Mouse (Mus musculus): ENCODE measurements around the gene 1500015O10Rik. TPM values are rescaled to one million over a fixed set of nuclear protein-coding genes. Genes with fewer than 3 reads are reported as not detected.

Gene 1500015O10Rik
- polyA plus RNA-seq, 1 experiment from 2014 or later: 15.7 TPM

DNA sequence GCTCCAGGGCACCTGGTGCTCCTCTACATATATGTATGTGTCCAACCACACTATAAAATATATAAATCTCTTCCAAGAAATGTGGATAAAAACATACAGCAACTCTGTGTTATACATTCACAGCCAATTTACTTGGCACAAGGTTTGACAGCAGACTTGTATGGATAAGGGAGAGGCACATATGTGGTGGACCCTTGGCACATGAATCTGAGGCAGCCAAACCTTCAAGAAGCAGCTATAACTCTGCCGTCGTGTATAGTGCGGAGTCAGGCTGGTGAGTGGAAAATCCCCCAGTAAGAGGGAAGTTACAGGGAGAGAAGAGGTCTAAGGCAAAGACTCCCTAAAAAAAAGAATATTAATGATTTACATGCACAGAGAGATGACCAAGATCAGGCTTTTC is 42.3 kb downstream of the 1500015O10Rik start:
- Histone ChIP-seq H3K9ac (no peak overlapping the region), H3K4me3 (ENCODE audit: low read depth, low read length) (no peak overlapping the region), H3K4me1 (ENCODE audit: insufficient read depth) (no peaks in the 10 kb centered on the region), H3K27ac (ENCODE audit: low read depth) (no peak overlapping the region), H3K9me3 (ENCODE audit: low read depth, low read length) (no peaks in the 10 kb centered on the region), H3K27me3 (ENCODE audit: insufficient read depth, low read length) (no peaks in the 10 kb centered on the region), H3K36me3 (ENCODE audit: insufficient read depth) (peaks cover 26% of the 10 kb centered on the region; the same call in 1 of the 2 replicates), H3K4me2 (no peak overlapping the region)
- no peak for TF ChIP-seq CTCF (IDR thresholded peaks at IDR 0.05; ENCODE audit: low read depth)
- DNase-seq (no peak), ATAC-seq (ENCODE audit: insufficient read depth) (no peak)
- WGBS: 92% methylated on average over 3 of the region's 3 CpGs

DNA sequence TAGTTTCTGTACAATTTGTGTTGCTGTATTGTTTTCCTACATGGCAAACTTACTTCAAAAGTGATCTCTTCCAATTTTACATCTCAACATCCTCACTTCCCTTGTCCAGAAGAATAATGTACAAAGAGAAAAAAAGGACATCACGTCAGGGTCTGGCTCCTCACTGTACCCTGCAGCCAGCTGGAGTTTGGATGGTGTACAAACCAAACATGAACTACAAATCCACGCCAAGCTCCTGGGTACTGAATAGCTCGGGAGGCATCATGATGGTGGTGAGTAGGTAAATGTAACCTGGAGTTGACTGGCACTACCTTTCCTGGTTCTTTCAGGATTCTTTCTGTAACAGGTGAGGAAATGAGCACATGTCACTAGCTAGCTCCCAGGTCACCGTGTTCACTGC is 43.7 kb downstream of the 1500015O10Rik start:
- 93% methylated on average over 4 of the region's 4 CpGs for WGBS
- H3K4me2 ChIP-seq: no peak overlapping the region
- DNase-seq: no peak
- TF ChIP-seq CTCF (IDR thresholded peaks at IDR 0.05; ENCODE audit: low read depth): no peak
- no peak for ATAC-seq (ENCODE audit: insufficient read depth)
- H3K36me3 ChIP-seq (ENCODE audit: insufficient read depth): peaks cover 28% of the 10 kb centered on the region
- H3K9me3 ChIP-seq (ENCODE audit: low read depth, low read length): no peaks in the 10 kb centered on the region
- H3K9ac ChIP-seq: no peak overlapping the region
- no peak overlapping the region for H3K4me3 ChIP-seq (ENCODE audit: low read depth, low read length)
- H3K27ac ChIP-seq (ENCODE audit: low read depth): no peak overlapping the region
- no peaks in the 10 kb centered on the region for H3K4me1 ChIP-seq (ENCODE audit: insufficient read depth)
- H3K27me3 ChIP-seq (ENCODE audit: insufficient read depth, low read length): no peaks in the 10 kb centered on the region

DNA sequence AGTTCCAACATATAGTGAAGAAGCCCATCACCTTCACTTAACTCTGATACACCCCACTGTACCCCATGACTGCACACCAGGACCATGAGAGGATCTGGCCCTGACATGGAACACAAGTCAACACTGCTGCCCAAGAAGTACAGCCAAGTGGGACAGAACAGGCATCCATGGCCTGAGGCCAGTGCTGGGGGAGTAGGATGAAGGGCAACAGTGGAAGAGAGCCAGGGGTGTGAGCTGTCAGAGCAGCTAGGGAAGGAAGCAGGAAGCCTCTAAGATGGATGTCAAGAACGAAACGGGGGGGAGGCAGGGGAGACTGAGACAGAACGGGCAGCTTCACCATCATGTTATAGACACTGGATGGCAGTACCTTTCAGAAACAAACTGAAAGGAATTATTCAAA is 45.7 kb downstream of the 1500015O10Rik start:
- no peak for TF ChIP-seq CTCF (IDR thresholded peaks at IDR 0.05; ENCODE audit: low read depth)
- no peak overlapping the region for H3K4me2 ChIP-seq
- H3K9ac ChIP-seq: no peak overlapping the region
- no peak overlapping the region for H3K27ac ChIP-seq (ENCODE audit: low read depth)
- 75% methylated on average over 3 of the region's 3 CpGs for WGBS
- no peaks in the 10 kb centered on the region for H3K4me1 ChIP-seq (ENCODE audit: insufficient read depth)
- no peaks in the 10 kb centered on the region for H3K27me3 ChIP-seq (ENCODE audit: insufficient read depth, low read length)
- no peak overlapping the region for H3K4me3 ChIP-seq (ENCODE audit: low read depth, low read length)
- H3K9me3 ChIP-seq (ENCODE audit: low read depth, low read length): no peaks in the 10 kb centered on the region
- peaks cover 21% of the 10 kb centered on the region for H3K36me3 ChIP-seq (ENCODE audit: insufficient read depth)
- DNase-seq (no peak), ATAC-seq (ENCODE audit: insufficient read depth) (no peak)

DNA sequence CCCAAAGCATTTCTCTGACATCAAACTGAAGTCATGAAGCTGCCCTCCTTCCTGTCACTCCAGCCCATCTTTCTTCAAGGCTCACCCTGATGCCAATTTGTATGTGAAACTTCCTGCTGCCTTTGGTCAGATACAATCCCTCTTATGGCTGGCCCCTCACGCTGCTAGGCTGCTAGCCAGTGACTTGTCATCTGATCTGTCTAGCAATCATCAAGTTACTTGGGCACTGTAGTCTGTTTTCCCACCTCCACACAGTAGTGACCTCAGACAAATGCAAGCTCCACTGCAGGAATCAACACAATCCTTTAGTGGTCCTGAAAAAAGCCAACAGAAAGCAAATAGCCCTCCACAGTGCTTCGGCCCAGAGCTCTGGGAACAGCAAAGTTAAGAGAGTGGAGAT is 50.8 kb downstream of the 1500015O10Rik start:
- DNase-seq (no peak), ATAC-seq (ENCODE audit: insufficient read depth) (no peak)
- no peaks in the 10 kb centered on the region for H3K9me3 ChIP-seq (ENCODE audit: low read depth, low read length)
- H3K36me3 ChIP-seq (ENCODE audit: insufficient read depth): peaks cover 10% of the 10 kb centered on the region
- H3K4me3 ChIP-seq (ENCODE audit: low read depth, low read length): no peak overlapping the region
- no peak overlapping the region for H3K4me2 ChIP-seq
- 55% methylated on average over 2 of the region's 2 CpGs for WGBS
- no peak overlapping the region for H3K27ac ChIP-seq (ENCODE audit: low read depth)
- no peaks in the 10 kb centered on the region for H3K27me3 ChIP-seq (ENCODE audit: insufficient read depth, low read length)
- no peak for TF ChIP-seq CTCF (IDR thresholded peaks at IDR 0.05; ENCODE audit: low read depth)
- H3K4me1 ChIP-seq (ENCODE audit: insufficient read depth): no peaks in the 10 kb centered on the region
- H3K9ac ChIP-seq: no peak overlapping the region

DNA sequence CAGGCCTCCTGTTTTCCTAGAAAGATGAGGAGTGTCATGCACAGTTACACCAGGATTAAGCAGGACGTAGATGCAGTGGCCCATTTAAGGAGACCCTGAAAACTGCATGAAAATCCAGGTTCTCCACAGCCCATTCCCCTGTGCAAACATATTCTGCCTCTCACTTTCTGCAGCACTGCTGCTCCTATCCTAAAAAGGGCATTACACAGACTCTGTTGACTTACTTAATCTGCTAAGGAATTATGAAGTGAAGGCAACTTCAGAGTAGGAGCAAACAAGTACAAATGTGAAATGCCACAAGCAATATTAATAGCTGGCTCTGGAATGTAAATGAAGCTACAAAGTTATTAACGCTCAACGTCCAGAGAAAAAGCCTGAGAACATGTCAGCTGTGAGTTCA is 51.3 kb downstream of the 1500015O10Rik start:
- ATAC-seq (ENCODE audit: insufficient read depth) (no peak), DNase-seq (no peak)

DNA sequence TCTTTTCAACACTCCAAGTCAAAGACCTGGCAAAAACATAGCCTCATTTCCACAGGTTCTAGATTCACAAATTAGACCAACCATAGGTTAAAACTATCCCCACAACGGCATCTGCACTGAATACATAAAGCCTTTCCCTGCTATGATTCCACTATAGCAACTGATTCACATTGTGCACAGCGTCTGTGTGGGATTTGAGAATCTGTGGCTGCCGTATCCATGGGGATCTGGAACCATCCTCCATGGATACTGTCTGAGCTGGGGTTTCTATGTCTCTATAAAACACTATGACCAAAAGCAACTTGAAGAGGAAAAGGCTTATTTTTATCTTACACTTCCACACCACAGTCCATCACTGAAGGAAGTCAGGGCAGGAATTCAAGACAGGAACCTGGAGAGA is 52.3 kb downstream of the 1500015O10Rik start:
- no peaks in the 10 kb centered on the region for H3K4me1 ChIP-seq (ENCODE audit: insufficient read depth)
- DNase-seq (no peak), ATAC-seq (ENCODE audit: insufficient read depth) (no peak)
- H3K27ac ChIP-seq (ENCODE audit: low read depth): no peak overlapping the region
- peaks cover 10% of the 10 kb centered on the region for H3K36me3 ChIP-seq (ENCODE audit: insufficient read depth)
- H3K9ac ChIP-seq: no peak overlapping the region
- WGBS: 91% methylated on average over 3 of the region's 3 CpGs
- H3K9me3 ChIP-seq (ENCODE audit: low read depth, low read length): no peaks in the 10 kb centered on the region
- no peak for TF ChIP-seq CTCF (IDR thresholded peaks at IDR 0.05; ENCODE audit: low read depth)
- H3K4me3 ChIP-seq (ENCODE audit: low read depth, low read length): no peak overlapping the region
- no peaks in the 10 kb centered on the region for H3K27me3 ChIP-seq (ENCODE audit: insufficient read depth, low read length)
- H3K4me2 ChIP-seq: no peak overlapping the region

More for the DNA sequence above, 51.3 kb downstream of the 1500015O10Rik start:
- H3K27me3 ChIP-seq (ENCODE audit: insufficient read depth, low read length): no peaks in the 10 kb centered on the region
- H3K9me3 ChIP-seq (ENCODE audit: low read depth, low read length): no peaks in the 10 kb centered on the region
- no peak overlapping the region for H3K4me2 ChIP-seq
- peaks cover 10% of the 10 kb centered on the region for H3K36me3 ChIP-seq (ENCODE audit: insufficient read depth)
- H3K4me3 ChIP-seq (ENCODE audit: low read depth, low read length): no peak overlapping the region
- no peak for TF ChIP-seq CTCF (IDR thresholded peaks at IDR 0.05; ENCODE audit: low read depth)
- no peak overlapping the region for H3K27ac ChIP-seq (ENCODE audit: low read depth)
- H3K9ac ChIP-seq: no peak overlapping the region
- no peaks in the 10 kb centered on the region for H3K4me1 ChIP-seq (ENCODE audit: insufficient read depth)
- 54% methylated on average over 3 of the region's 3 CpGs for WGBS

DNA sequence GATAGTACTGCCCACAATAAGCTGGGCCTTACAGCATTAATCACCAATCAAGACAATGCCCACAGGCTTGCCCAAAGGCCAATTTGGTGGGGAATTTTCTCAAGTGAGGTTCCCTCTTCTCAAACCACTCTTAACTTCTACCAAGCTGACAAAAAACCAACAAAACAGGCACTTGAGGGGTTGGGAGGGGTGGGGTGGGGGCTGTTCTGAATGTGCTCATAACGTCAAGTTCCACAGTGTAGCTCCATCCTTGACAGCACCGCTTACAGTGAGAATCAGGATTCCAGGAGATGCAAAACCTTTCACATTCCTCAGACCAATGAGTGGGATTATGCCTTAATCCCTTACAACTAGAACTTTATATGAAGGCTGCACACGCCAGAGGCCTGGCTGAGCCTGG is 52.8 kb downstream of the 1500015O10Rik start:
- Histone ChIP-seq H3K27ac (ENCODE audit: low read depth) (no peak overlapping the region), H3K4me1 (ENCODE audit: insufficient read depth) (no peaks in the 10 kb centered on the region), H3K9me3 (ENCODE audit: low read depth, low read length) (no peaks in the 10 kb centered on the region), H3K9ac (no peak overlapping the region), H3K27me3 (ENCODE audit: insufficient read depth, low read length) (no peaks in the 10 kb centered on the region), H3K4me3 (ENCODE audit: low read depth, low read length) (no peak overlapping the region), H3K36me3 (ENCODE audit: insufficient read depth) (peaks cover 10% of the 10 kb centered on the region), H3K4me2 (no peak overlapping the region)
- no peak for TF ChIP-seq CTCF (IDR thresholded peaks at IDR 0.05; ENCODE audit: low read depth)
- 69% methylated on average over 3 of the region's 3 CpGs for WGBS
- DNase-seq (no peak), ATAC-seq (ENCODE audit: insufficient read depth) (no peak)

DNA sequence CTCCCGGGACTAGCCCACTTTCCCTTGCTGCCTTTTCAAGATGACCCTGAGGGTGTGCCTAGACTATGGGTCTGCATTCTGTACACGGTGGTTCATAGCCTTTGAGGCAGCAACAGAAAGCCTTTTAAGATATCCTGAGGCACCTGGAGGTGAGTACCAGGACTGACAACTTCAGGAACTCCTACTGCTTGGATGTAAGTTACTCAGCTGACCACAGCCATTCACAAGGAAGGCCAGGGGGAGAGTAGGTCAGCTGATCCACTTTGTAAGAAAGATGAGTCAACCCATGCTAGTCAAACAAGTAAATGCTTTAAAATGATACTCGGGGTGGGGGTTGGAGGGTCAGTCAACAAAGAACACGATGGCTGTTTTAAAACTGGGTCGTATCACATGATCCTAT is 54.9 kb downstream of the 1500015O10Rik start:
- no peak overlapping the region for H3K9ac ChIP-seq
- no peaks in the 10 kb centered on the region for H3K4me1 ChIP-seq (ENCODE audit: insufficient read depth)
- H3K4me3 ChIP-seq (ENCODE audit: low read depth, low read length): no peak overlapping the region
- no peaks in the 10 kb centered on the region for H3K36me3 ChIP-seq (ENCODE audit: insufficient read depth)
- no peaks in the 10 kb centered on the region for H3K9me3 ChIP-seq (ENCODE audit: low read depth, low read length)
- DNase-seq: no peak
- no peak for ATAC-seq (ENCODE audit: insufficient read depth)
- no peak for TF ChIP-seq CTCF (IDR thresholded peaks at IDR 0.05; ENCODE audit: low read depth)
- H3K27ac ChIP-seq (ENCODE audit: low read depth): no peak overlapping the region
- no peak overlapping the region for H3K4me2 ChIP-seq
- WGBS: 78% methylated on average over 5 of the region's 5 CpGs
- H3K27me3 ChIP-seq (ENCODE audit: insufficient read depth, low read length): no peaks in the 10 kb centered on the region

All from lung, embryonic 14.5 days (tissue).